Mouse (Mus musculus) megakaryocyte, adult 5-6 weeks (primary cell): Measurements from ENCODE around the gene Cntnap4. TPM values are rescaled to one million over a fixed set of nuclear protein-coding genes. Genes with fewer than 3 reads are reported as not detected.
A peak's percentile ranks its signal among the peaks of the same experiment; 100 is the strongest.

Experiments
- ATAC-seq: 2 replicates; pipeline ENCODE4 v1.8.0; 2016; ENCODE audit warnings: mild to moderate bottlenecking, inconsistent platforms; ENCODE audit not compliant: poor library complexity, severe bottlenecking
- total RNA-seq, 2 experiments: library from RNA; stranded (forward) in 1 of 2; stranded (reverse) in 1 of 2; fragments of 153-499, 151-499 nt in 1 of 2; fragments of 221-1000, 200-1000 nt in 1 of 2; gene quantifications; 2 replicates each; pipeline versions ENCODE4 v1.2.3 to v1.2.4; 2015 to 2017

Gene Cntnap4
- total RNA-seq, 2 experiments from 2014 or later, result not detected

- no peak for ATAC-seq
Measured at GRCm38 (mm10) chr8:112724918-112725317, 155.1 kb downstream of the Cntnap4 start.

GRCm38 (mm10) chr8:112730583-112731432 lies 161.0 kb downstream of the Cntnap4 start:
- no peak for ATAC-seq

GRCm38 (mm10) chr8:112735575-112735974 lies 165.7 kb downstream of the Cntnap4 start:
- no peak for ATAC-seq

GRCm38 (mm10) chr8:112743331-112743730 lies 173.5 kb downstream of the Cntnap4 start:
- ATAC-seq, result no peak

GRCm38 (mm10) chr8:112747296-112747695 lies 177.5 kb downstream of the Cntnap4 start:
- ATAC-seq, result no peak

- no peak for ATAC-seq
Measured at GRCm38 (mm10) chr8:112755171-112755570, 185.3 kb downstream of the Cntnap4 start.

GRCm38 (mm10) chr8:112803058-112803457 lies 233.2 kb downstream of the Cntnap4 start:
- ATAC-seq, result no peak

- ATAC-seq, result no peak
Measured at GRCm38 (mm10) chr8:112809382-112809781, 239.5 kb downstream of the Cntnap4 start.

GRCm38 (mm10) chr8:112841057-112841456 lies 271.2 kb downstream of the Cntnap4 start:
- ATAC-seq, result no peak

GRCm38 (mm10) chr8:112849541-112849940 lies 279.7 kb downstream of the Cntnap4 start:
- peak; percentile 96 for ATAC-seq

- no peak for ATAC-seq
Measured at GRCm38 (mm10) chr8:112906458-112907112, 336.7 kb downstream of the Cntnap4 start.

- no peak for ATAC-seq
Measured at GRCm38 (mm10) chr8:112909527-112909926, 339.7 kb downstream of the Cntnap4 start.

- no peak for ATAC-seq
Measured at GRCm38 (mm10) chr8:112911422-112911821, 341.6 kb downstream of the Cntnap4 start.

- ATAC-seq, result no peak
Measured at GRCm38 (mm10) chr8:112922151-112922550, 352.3 kb downstream of the Cntnap4 start.

- ATAC-seq, result no peak
Measured at GRCm38 (mm10) chr8:112922789-112923188, 352.9 kb downstream of the Cntnap4 start.
